15 mouse cellular contexts compared by ENCODE assay signal in the genomic region with DNA sequence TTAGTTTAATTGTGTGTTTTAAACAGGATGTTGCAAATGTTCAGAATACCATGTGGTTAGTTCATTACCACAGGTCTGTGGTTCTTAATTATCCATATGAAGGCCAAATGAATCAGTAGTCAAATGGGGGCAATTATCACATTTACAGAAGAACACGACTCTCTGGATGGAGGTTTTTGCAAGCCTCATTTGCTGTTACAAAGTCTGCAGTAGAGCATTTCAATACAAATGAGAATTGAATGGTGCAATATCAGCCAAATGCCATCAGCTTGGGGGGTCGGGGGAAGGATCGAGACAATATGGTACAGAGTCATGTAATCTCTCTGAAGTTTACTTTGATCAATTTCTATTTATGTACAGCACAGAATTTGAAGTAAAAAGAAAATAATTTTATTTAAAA.
"Had no signal": no experiment of that assay in that cellular context is flagged by ENCODE, and none has a peak within 500 bp of the region (broad histone marks: within the 10 kb centered on the region; RNA-seq: fewer than 3 reads in every experiment).

No protein-coding gene starts in this region.

- DNase-seq: lung, adult 18-20 months; lung, embryonic 14.5 days; lung, postnatal 10 days; lung, postnatal 4 days; right cerebral cortex, postnatal 14 days; thymus, adult 2 months; thymus, postnatal 25 days; thymus, postnatal 4 days had no signal

- H3K9ac ChIP-seq: liver, embryonic 12.5 days; liver, embryonic 14.5 days; lung, embryonic 14.5 days; midbrain, embryonic 13.5 days; midbrain, embryonic 15.5 days; stomach, embryonic 15.5 days had no signal

- H3K4me2 ChIP-seq: liver, embryonic 12.5 days; lung, embryonic 14.5 days; midbrain, embryonic 11.5 days; midbrain, embryonic 13.5 days; midbrain, embryonic 15.5 days; stomach, embryonic 15.5 days had no signal

- H3K9me3 ChIP-seq: liver, embryonic 12.5 days; midbrain, embryonic 13.5 days; midbrain, embryonic 15.5 days; stomach, embryonic 15.5 days had no signal

- H3K27me3 ChIP-seq: liver, embryonic 12.5 days; midbrain, embryonic 13.5 days; midbrain, embryonic 15.5 days; stomach, embryonic 15.5 days had no signal

- H3K27ac ChIP-seq: liver, embryonic 12.5 days; liver, embryonic 14.5 days; midbrain, embryonic 13.5 days; midbrain, embryonic 15.5 days; stomach, embryonic 15.5 days; stomach, postnatal 0 days had no signal

- H3K4me1 ChIP-seq: liver, embryonic 12.5 days; midbrain, embryonic 13.5 days; midbrain, embryonic 15.5 days; stomach, embryonic 15.5 days had no signal

- H3K36me3 ChIP-seq: liver, embryonic 12.5 days; midbrain, embryonic 13.5 days; midbrain, embryonic 15.5 days; stomach, embryonic 15.5 days had no signal

- H3K4me3 ChIP-seq: liver, embryonic 12.5 days; midbrain, embryonic 13.5 days; midbrain, embryonic 15.5 days; stomach, embryonic 15.5 days had no signal

- ATAC-seq: liver, embryonic 12.5 days; midbrain, embryonic 13.5 days; midbrain, embryonic 15.5 days had no signal
